In the genomic region with DNA sequence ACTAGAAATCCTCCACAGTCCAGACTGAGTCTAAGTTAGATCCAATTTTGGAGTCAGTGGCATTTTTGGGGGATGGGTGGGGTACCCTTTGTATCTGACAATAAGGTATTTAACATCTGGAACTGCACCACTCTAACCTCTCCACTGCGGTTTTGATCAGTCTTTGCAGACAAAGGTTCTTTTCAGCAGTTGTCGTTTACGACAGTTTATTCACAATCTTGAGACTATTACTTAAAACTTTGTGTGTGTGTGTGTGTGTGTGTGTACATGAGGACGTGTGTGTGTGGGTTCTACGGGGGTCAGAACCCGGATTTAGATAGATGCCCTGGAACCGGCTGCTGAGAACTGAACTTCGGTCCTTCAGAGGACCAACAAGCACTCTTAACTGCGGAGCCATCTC, we compare ENCODE assay signal across 8 mouse cellular contexts. TPM values are rescaled to one million over a fixed set of nuclear protein-coding genes. Genes with fewer than 3 reads are reported as not detected.
DNase-seq lines count a peak whose midpoint lies in the region; ATAC-seq and TF ChIP-seq lines count a peak whose summit lies in the region.

No protein-coding gene starts in this region.

- peaks cover 5% of the 10 kb centered on the region; the same call in 1 of the 2 replicates for H3K4me1 ChIP-seq in kidney, embryonic 14.5 days (ENCODE audit: control insufficient read depth, insufficient read depth, low read length)
- H3K4me1 ChIP-seq in MEL (ENCODE audit: control insufficient read depth in 1 of 2, insufficient read depth in 2 of 2, low read length in 2 of 2): peaks cover 8 to 18% of the 10 kb centered on the region in 2 experiments
- H3K4me1 ChIP-seq in erythroblast, embryonic 14.5 days (ENCODE audit: control insufficient read depth): peaks cover 24% of the 10 kb centered on the region
- H3K4me1 ChIP-seq in stomach, embryonic 16.5 days (ENCODE audit: control insufficient read depth, insufficient read depth, low read length): no peaks in the 10 kb centered on the region

- peak overlapping the region; percentile 71 for H3K4me2 ChIP-seq in kidney, embryonic 14.5 days (replicated peaks; ENCODE audit: low read depth, low read length)
- H3K4me2 ChIP-seq in stomach, embryonic 16.5 days (ENCODE audit: low read depth, low read length): peak overlapping the region; percentile 66

- H3K4me3 ChIP-seq in kidney, embryonic 14.5 days (ENCODE audit: low read length): peak overlapping the region; percentile 97
- H3K4me3 ChIP-seq in MEL (ENCODE audit: control insufficient read depth in 1 of 2, insufficient read depth in 1 of 2, low read depth in 2 of 2, low read length in 2 of 2): peak overlapping the region; percentile 90 to 96
- peak overlapping the region; percentile 99 for H3K4me3 ChIP-seq in erythroblast, embryonic 14.5 days (replicated peaks)
- peak overlapping the region; percentile 99 for H3K4me3 ChIP-seq in stomach, embryonic 16.5 days (replicated peaks; ENCODE audit: low read length)

- no peak for DNase-seq in kidney, adult 9 months
- DNase-seq in MEL (ENCODE audit: low read depth, low spot score): peak; percentile 84
- DNase-seq in lung, postnatal 25 days (ENCODE audit: low spot score): peak; percentile 2
- no peak for DNase-seq in urinary bladder, postnatal 4 days (ENCODE audit: low spot score in 2 of 2)

- TF ChIP-seq RAD21 in MEL (IDR thresholded peaks at IDR 0.05; ENCODE audit: low read depth, low read length): no peak

- H3K36me3 ChIP-seq in kidney, embryonic 14.5 days (ENCODE audit: control insufficient read depth, insufficient read depth, low read length): no peaks in the 10 kb centered on the region; the same call in 1 of the 2 replicates
- peaks cover 2 to 26% of the 10 kb centered on the region in 2 experiments for H3K36me3 ChIP-seq in MEL (ENCODE audit: control insufficient read depth in 1 of 2, insufficient read depth in 2 of 2, low read length in 2 of 2)
- H3K36me3 ChIP-seq in erythroblast, embryonic 14.5 days (ENCODE audit: control insufficient read depth): peaks cover 16% of the 10 kb centered on the region
- no peaks in the 10 kb centered on the region for H3K36me3 ChIP-seq in stomach, embryonic 16.5 days (ENCODE audit: control insufficient read depth, insufficient read depth, low read length)

- peak in 1 of 2 experiments; percentile 44; a peak in 1 of 4 replicates for TF ChIP-seq EP300 in MEL (IDR thresholded peaks at IDR 0.05; ENCODE audit: low read depth in 1 of 2, low read length in 2 of 2)

- TF ChIP-seq CTCF in MEL (IDR thresholded peaks at IDR 0.05 in 2 of 3, conservative IDR thresholded peaks at IDR 0.05 in 1 of 3; ENCODE audit: control insufficient read depth in 1 of 3, insufficient read depth in 1 of 3, low read depth in 2 of 3, low read length in 3 of 3, poor library complexity in 1 of 3, severe bottlenecking in 1 of 3): no peak

- peaks cover 36% of the 10 kb centered on the region for H3K79me2 ChIP-seq in MEL (ENCODE audit: control insufficient read depth, insufficient read depth, low read length, poor library complexity)

- H3K9me3 ChIP-seq in kidney, embryonic 14.5 days (ENCODE audit: control insufficient read depth, low read length): no peaks in the 10 kb centered on the region
- no peaks in the 10 kb centered on the region for H3K9me3 ChIP-seq in MEL (replicated peaks; ENCODE audit: insufficient read depth, low read length)
- no peaks in the 10 kb centered on the region for H3K9me3 ChIP-seq in erythroblast, embryonic 14.5 days (ENCODE audit: control insufficient read depth, low read length)
- no peaks in the 10 kb centered on the region for H3K9me3 ChIP-seq in stomach, embryonic 16.5 days (replicated peaks; ENCODE audit: control insufficient read depth, low read length)

- peak overlapping the region; percentile 92 for H3K9ac ChIP-seq in kidney, embryonic 14.5 days (ENCODE audit: low read depth, low read length)
- H3K9ac ChIP-seq in MEL (ENCODE audit: control insufficient read depth, low read depth, low read length, poor library complexity, severe bottlenecking): peak overlapping the region; percentile 94
- H3K9ac ChIP-seq in stomach, embryonic 16.5 days (ENCODE audit: low read length): peak overlapping the region; percentile 75

- no peak for ATAC-seq in kidney, embryonic 14.5 days (ENCODE audit: low FRiP score, low TSS enrichment)
- ATAC-seq in inflammation-experienced regulatory T-cells, adult 6 months: peak; percentile 7
- no peak for ATAC-seq in stomach, embryonic 16.5 days (ENCODE audit: insufficient read depth, low FRiP score)

- 21% methylated on average over 9 of the region's 9 CpGs for WGBS in kidney, embryonic 14.5 days
- 19% methylated on average over 9 of the region's 9 CpGs for WGBS in stomach, embryonic 16.5 days

- peak overlapping the region; percentile 96; the same call in 1 of the 2 replicates for H3K27ac ChIP-seq in kidney, embryonic 14.5 days (ENCODE audit: low read depth, low read length)
- peak overlapping the region; percentile 100 for H3K27ac ChIP-seq in MEL (ENCODE audit: control insufficient read depth, low read depth, low read length)
- peak overlapping the region; percentile 91 for H3K27ac ChIP-seq in stomach, embryonic 16.5 days (ENCODE audit: low read length)

- H3K27me3 ChIP-seq in kidney, embryonic 14.5 days (ENCODE audit: control insufficient read depth, insufficient read depth, low read length): no peaks in the 10 kb centered on the region
- H3K27me3 ChIP-seq in MEL (ENCODE audit: control insufficient read depth in 1 of 2, insufficient read depth in 2 of 2, low read length in 2 of 2): no peaks in the 10 kb centered on the region
- H3K27me3 ChIP-seq in erythroblast, embryonic 14.5 days (ENCODE audit: control insufficient read depth): no peaks in the 10 kb centered on the region
- H3K27me3 ChIP-seq in stomach, embryonic 16.5 days (ENCODE audit: control insufficient read depth, insufficient read depth, low read length): no peaks in the 10 kb centered on the region

- no peak for TF ChIP-seq POLR2A in MEL (IDR thresholded peaks at IDR 0.05; ENCODE audit: control insufficient read depth in 1 of 2, insufficient read depth in 1 of 2, low read depth in 1 of 2, low read length in 2 of 2, poor library complexity in 1 of 2)

TF ChIP-seq in MEL, 35 proteins besides CTCF, POLR2A, EP300 and RAD21 (continues in another document):
- TF ChIP-seq MYB (IDR thresholded peaks at IDR 0.05; ENCODE audit: low read depth, low read length) (no peak), CHD1 (IDR thresholded peaks at IDR 0.05; ENCODE audit: low read depth, low read length) (no peak), POLR2AphosphoS5 (IDR thresholded peaks at IDR 0.05; ENCODE audit: borderline replicate concordance, low read depth, low read length) (no peak), ZNF384 (IDR thresholded peaks at IDR 0.05; ENCODE audit: low read depth, low read length) (no peak), CHD2 (IDR thresholded peaks at IDR 0.05; ENCODE audit: low read length) (no peak), TCF12 (IDR thresholded peaks at IDR 0.05; ENCODE audit: low read depth, low read length) (0 out of 2 replicates have a peak, but pooled peaks have one; percentile 30), HCFC1 (IDR thresholded peaks at IDR 0.05; ENCODE audit: low read depth, low read length) (no peak), ZC3H11A (IDR thresholded peaks at IDR 0.05; ENCODE audit: low read depth, low read length) (no peak), USF1 (IDR thresholded peaks at IDR 0.05; ENCODE audit: low read depth, low read length) (no peak), NELFE (IDR thresholded peaks at IDR 0.05; ENCODE audit: low read depth, low read length) (no peak), JUND (IDR thresholded peaks at IDR 0.05; ENCODE audit: low read depth, low read length) (no peak), GABPA (IDR thresholded peaks at IDR 0.05; ENCODE audit: low read depth, low read length) (no peak), POLR2AphosphoS2 (IDR thresholded peaks at IDR 0.05; ENCODE audit: low read length) (no peak; the same call in 1 of the 2 replicates), ETS1 (IDR thresholded peaks at IDR 0.05; ENCODE audit: low read depth, low read length) (peak; percentile 38; the same call in 1 of the 2 replicates), TBP (IDR thresholded peaks at IDR 0.05; ENCODE audit: low read depth, low read length) (peak; percentile 62; the same call in 1 of the 2 replicates), USF2 (IDR thresholded peaks at IDR 0.05; ENCODE audit: borderline replicate concordance in 1 of 2, insufficient read depth in 1 of 2, low read depth in 1 of 2, low read length in 2 of 2) (no peak), RCOR1 (IDR thresholded peaks at IDR 0.05; ENCODE audit: low read depth, low read length) (no peak), GATA1 (IDR thresholded peaks at IDR 0.05; ENCODE audit: low read depth, low read length) (peak; percentile 32; the same call in 1 of the 2 replicates), KAT2A (conservative IDR thresholded peaks at IDR 0.05; ENCODE audit: low read depth, low read length) (no peak), E2F4 (IDR thresholded peaks at IDR 0.05; ENCODE audit: borderline replicate concordance, low read depth, low read length) (no peak), ZKSCAN1 (IDR thresholded peaks at IDR 0.05; ENCODE audit: low read depth, low read length) (no peak), MAZ (IDR thresholded peaks at IDR 0.05; ENCODE audit: low read depth, low read length) (no peak), ZMIZ1 (IDR thresholded peaks at IDR 0.05; ENCODE audit: low read depth, low read length) (no peak), MAFK (IDR thresholded peaks at IDR 0.05; ENCODE audit: borderline replicate concordance, low read depth, low read length) (no peak)

RNA-seq across cellular contexts. Expression of a gene that starts 0.9 kb away (rescaled TPM):
- polyA plus RNA-seq in kidney, embryonic 14.5 days (2014; fragmentation: Nextera tagmentation; extraction: Ambion mirVana): 26.2 and 48.2 TPM in 2 replicates
- total RNA-seq in MEL (2012; rRNA removed): 73.5 and 82.4 TPM in 2 replicates
- 100 to 1,000 TPM in 1 of 2 experiments, 10 to 100 TPM in 1; 52.3 to 114 TPM for polyA plus RNA-seq in MEL (2012; ENCODE audit: insufficient read depth in 1 of 2, insufficient read length in 2 of 2, low read depth in 1 of 2, low replicate concordance in 2 of 2, missing spikeins in 1 of 2)
- polyA plus RNA-seq in erythroblast, embryonic 14.5 days (2012): 0.23 and 0.29 TPM in 2 replicates
- 10 to 100 TPM; 23.6 to 27.6 (median 27.3) TPM for polyA plus RNA-seq in inflammation-experienced regulatory T-cells, adult 6 months (2017; shearing (Covaris generic))
- polyA plus RNA-seq in stomach, embryonic 16.5 days (2015; fragmentation: Nextera tagmentation; extraction: Ambion mirVana): 21.3 and 23.3 TPM in 2 replicates

RNA-seq across cellular contexts. Expression of a gene that starts 51.9 kb away (rescaled TPM):
- 10.8 and 12.0 TPM in 2 replicates for polyA plus RNA-seq in kidney, embryonic 14.5 days (2014; fragmentation: Nextera tagmentation; extraction: Ambion mirVana)
- 1.2 and 1.3 TPM in 2 replicates for total RNA-seq in MEL (2012; rRNA removed)
- 1 to 10 TPM in 1 of 2 experiments, not detected in 1; 1.3 TPM for polyA plus RNA-seq in MEL (2012; ENCODE audit: insufficient read depth in 1 of 2, insufficient read length in 2 of 2, low read depth in 1 of 2, low replicate concordance in 2 of 2, missing spikeins in 1 of 2)
- polyA plus RNA-seq in erythroblast, embryonic 14.5 days (2012): 0.07 and 0.20 TPM in 2 replicates
- polyA plus RNA-seq in inflammation-experienced regulatory T-cells, adult 6 months (2017; shearing (Covaris generic)): 1 to 10 TPM; 2.2 to 5.1 (median 2.7) TPM
- polyA plus RNA-seq in stomach, embryonic 16.5 days (2015; fragmentation: Nextera tagmentation; extraction: Ambion mirVana): 6.7 and 6.8 TPM in 2 replicates

Comparison
In these comparisons a context has a peak if more than half of its experiments do, and no peak if none do; other contexts are left out.
1. DNase-seq: peak in MEL (single experiment) and lung, postnatal 25 days (single experiment); none in kidney, adult 9 months (single experiment) and urinary bladder, postnatal 4 days (0 of 2).
2. RNA of a gene that starts 0.9 kb away (polyA plus RNA-seq): 52.3 to 114 TPM in MEL, 26.2 to 48.2 TPM in kidney, embryonic 14.5 days, 23.6 to 27.6 TPM in inflammation-experienced regulatory T-cells, adult 6 months and 21.3 to 23.3 TPM in stomach, embryonic 16.5 days; 0.23 to 0.29 TPM in erythroblast, embryonic 14.5 days; every median in the first group is over 10 times any median in the second.
3. Peak in every context shown above with its lines, with median percentiles within 50 percentile points of each other: H3K27ac ChIP-seq, H3K4me3 ChIP-seq and H3K9ac ChIP-seq.